ENCODE assay signal across 8 mouse cellular contexts in genomic region chr7:112680498-112681251, GRCm38 (mm10). TPM values are rescaled to one million over a fixed set of nuclear protein-coding genes. Genes with fewer than 3 reads are reported as not detected.
DNase-seq lines count a peak whose midpoint lies in the region; ATAC-seq and TF ChIP-seq lines count a peak whose summit lies in the region.

No protein-coding gene starts in this region.

- no peak for TF ChIP-seq CTCF in spleen, adult 2 months (IDR thresholded peaks at IDR 0.05; ENCODE audit: extremely low read depth, insufficient read depth, insufficient read length, insufficient replicate concordance)
- no peak for TF ChIP-seq CTCF in liver, postnatal 0 days (IDR thresholded peaks at IDR 0.05; ENCODE audit: low read depth)

- H3K9ac ChIP-seq in heart, embryonic 14.5 days (ENCODE audit: low read length): peak overlapping the region; percentile 99
- H3K9ac ChIP-seq in kidney, embryonic 16.5 days (replicated peaks; ENCODE audit: low read length): peak overlapping the region; percentile 97
- peak overlapping the region; percentile 71 for H3K9ac ChIP-seq in liver, postnatal 0 days (replicated peaks)

- H3K36me3 ChIP-seq in spleen, adult 2 months (ENCODE audit: control insufficient read depth, insufficient read depth, low read length): no peaks in the 10 kb centered on the region
- H3K36me3 ChIP-seq in embryonic facial prominence, embryonic 10.5 days (replicated peaks): no peaks in the 10 kb centered on the region
- H3K36me3 ChIP-seq in heart, embryonic 14.5 days (ENCODE audit: control insufficient read depth, insufficient read depth, low read length): no peaks in the 10 kb centered on the region
- H3K36me3 ChIP-seq in kidney, embryonic 16.5 days (ENCODE audit: insufficient read depth, low read length): no peaks in the 10 kb centered on the region
- H3K36me3 ChIP-seq in liver, postnatal 0 days (replicated peaks; ENCODE audit: insufficient read depth, low read length): no peaks in the 10 kb centered on the region

- peak overlapping the region; percentile 11; the same call in 1 of the 2 replicates for H3K27ac ChIP-seq in spleen, adult 2 months (ENCODE audit: insufficient read depth, low read length)
- peak overlapping the region; percentile 98 for H3K27ac ChIP-seq in embryonic facial prominence, embryonic 10.5 days (replicated peaks)
- peak overlapping the region; percentile 88 to 100 for H3K27ac ChIP-seq in heart, embryonic 14.5 days (replicated peaks in 1 of 2; ENCODE audit: control insufficient read depth in 1 of 2, insufficient read depth in 1 of 2, low read depth in 2 of 2, low read length in 2 of 2)
- H3K27ac ChIP-seq in kidney, embryonic 16.5 days (ENCODE audit: low read length): peak overlapping the region; percentile 82
- H3K27ac ChIP-seq in liver, postnatal 0 days (ENCODE audit: low read depth): peak overlapping the region; percentile 29; the same call in 1 of the 2 replicates

- peaks cover 2% of the 10 kb centered on the region; the same call in 1 of the 2 replicates for H3K4me1 ChIP-seq in spleen, adult 2 months (ENCODE audit: control insufficient read depth, insufficient read depth, insufficient read length)
- peaks cover 60% of the 10 kb centered on the region for H3K4me1 ChIP-seq in embryonic facial prominence, embryonic 10.5 days
- H3K4me1 ChIP-seq in heart, embryonic 14.5 days (ENCODE audit: control insufficient read depth in 2 of 2, insufficient read depth in 2 of 2, low read length in 2 of 2): peaks cover 18 to 45% of the 10 kb centered on the region in 2 experiments
- H3K4me1 ChIP-seq in kidney, embryonic 16.5 days (ENCODE audit: insufficient read depth, low read length): peaks cover 44% of the 10 kb centered on the region
- H3K4me1 ChIP-seq in liver, postnatal 0 days (ENCODE audit: insufficient read depth): no peaks in the 10 kb centered on the region

- H3K4me2 ChIP-seq in heart, embryonic 14.5 days (ENCODE audit: low read length): peak overlapping the region; percentile 79
- H3K4me2 ChIP-seq in kidney, embryonic 16.5 days (replicated peaks; ENCODE audit: low read depth, low read length): peak overlapping the region; percentile 92
- H3K4me2 ChIP-seq in liver, postnatal 0 days (ENCODE audit: low read depth, low read length): peak overlapping the region; percentile 72

- H3K27me3 ChIP-seq in spleen, adult 2 months (ENCODE audit: control insufficient read depth, insufficient read depth, low read length): peaks cover 10% of the 10 kb centered on the region
- peaks cover 17% of the 10 kb centered on the region for H3K27me3 ChIP-seq in embryonic facial prominence, embryonic 10.5 days (replicated peaks; ENCODE audit: low read depth, poor library complexity, severe bottlenecking)
- H3K27me3 ChIP-seq in heart, embryonic 14.5 days (ENCODE audit: control insufficient read depth, insufficient read depth, low read length): no peaks in the 10 kb centered on the region
- no peaks in the 10 kb centered on the region for H3K27me3 ChIP-seq in kidney, embryonic 16.5 days (ENCODE audit: insufficient read depth, low read length)
- peaks cover 27% of the 10 kb centered on the region for H3K27me3 ChIP-seq in liver, postnatal 0 days (ENCODE audit: insufficient read depth, low read length)

- no peaks in the 10 kb centered on the region for H3K9me3 ChIP-seq in embryonic facial prominence, embryonic 10.5 days
- no peaks in the 10 kb centered on the region for H3K9me3 ChIP-seq in heart, embryonic 14.5 days (ENCODE audit: control insufficient read depth, low read length)
- H3K9me3 ChIP-seq in kidney, embryonic 16.5 days (ENCODE audit: low read length): no peaks in the 10 kb centered on the region
- H3K9me3 ChIP-seq in liver, postnatal 0 days (ENCODE audit: low read length): no peaks in the 10 kb centered on the region

- no peak for DNase-seq in spleen, adult 2 months (ENCODE audit: low read depth in 1 of 2, low spot score in 2 of 2)
- DNase-seq in spleen, postnatal 4 days (ENCODE audit: low spot score in 2 of 2): no peak
- peak; percentile 64 for DNase-seq in embryonic facial prominence, embryonic 10.5 days (ENCODE audit: low spot score)
- peak; percentile 18 for DNase-seq in liver, postnatal 0 days
- DNase-seq in retina, embryonic 14.5 days (ENCODE audit: low spot score): peak; percentile 61

- 11% methylated on average over 22 of the region's 22 CpGs for WGBS in spleen, adult 2 months
- WGBS in embryonic facial prominence, embryonic 10.5 days: 1% methylated on average over 22 of the region's 22 CpGs
- WGBS in heart, embryonic 14.5 days: 1% methylated on average over 22 of the region's 22 CpGs
- under 1% methylated on average over 22 of the region's 22 CpGs for WGBS in kidney, embryonic 16.5 days
- WGBS in liver, postnatal 0 days (ENCODE audit: insufficient replicate concordance): 8% methylated on average over 22 of the region's 22 CpGs

- TF ChIP-seq EP300 in liver, postnatal 0 days (IDR thresholded peaks at IDR 0.05; ENCODE audit: low read depth): no peak

- TF ChIP-seq POLR2A in spleen, adult 2 months (IDR thresholded peaks at IDR 0.05; ENCODE audit: low read depth, low read length): no peak

- ATAC-seq in heart, embryonic 14.5 days (ENCODE audit: insufficient number of reproducible peaks, insufficient read depth, low FRiP score, low read depth): no peak
- no peak for ATAC-seq in kidney, embryonic 16.5 days (ENCODE audit: low FRiP score, low TSS enrichment)
- no peak for ATAC-seq in liver, postnatal 0 days
- no peak for ATAC-seq in erythroblast, adult 5-6 weeks (replicated peaks; ENCODE audit: low FRiP score, poor library complexity, severe bottlenecking)

- H3K4me3 ChIP-seq in spleen, adult 2 months (ENCODE audit: extremely low read depth, insufficient read depth, insufficient read length): no peak overlapping the region; the same call in 1 of the 2 replicates
- peak overlapping the region; percentile 95 for H3K4me3 ChIP-seq in embryonic facial prominence, embryonic 10.5 days
- peak overlapping the region; percentile 86 to 96 for H3K4me3 ChIP-seq in heart, embryonic 14.5 days (ENCODE audit: control insufficient read depth in 1 of 2, insufficient read depth in 1 of 2, low read depth in 1 of 2, low read length in 2 of 2)
- peak overlapping the region; percentile 84 for H3K4me3 ChIP-seq in kidney, embryonic 16.5 days (ENCODE audit: low read length)
- H3K4me3 ChIP-seq in liver, postnatal 0 days (ENCODE audit: low read depth, low read length): peak overlapping the region; percentile 64

RNA-seq across cellular contexts. Expression of gene Tead1, which starts 1.6 kb away (rescaled TPM):
- 2.7 and 3.6 TPM in 2 replicates for polyA plus RNA-seq in spleen, adult 2 months (2012; rRNA removed)
- 20.2 and 23.5 TPM in 2 replicates for polyA plus RNA-seq in embryonic facial prominence, embryonic 10.5 days (2016; fragmentation: Nextera tagmentation; extraction: Ambion mirVana)
- polyA plus RNA-seq in heart, embryonic 14.5 days (2014; fragmentation: Nextera tagmentation; extraction: Ambion mirVana): 34.0 and 40.7 TPM in 2 replicates
- 18.0 and 25.7 TPM in 2 replicates for polyA plus RNA-seq in kidney, embryonic 16.5 days (2015; fragmentation: Nextera tagmentation; extraction: Ambion mirVana)
- 1.4 and 2.1 TPM in 2 replicates for polyA plus RNA-seq in liver, postnatal 0 days (2015; fragmentation: Nextera tagmentation; extraction: Ambion mirVana)
- total RNA-seq in erythroblast, adult 5-6 weeks (2015; ENCODE audit: low replicate concordance): not detected in 2 replicates
- 0.14 TPM in 1 of 2 replicates, not detected in the other for total RNA-seq in erythroblast, adult 5-6 weeks (2017; ENCODE audit: low replicate concordance)

Comparison
In these comparisons a context has a peak if more than half of its experiments do, and no peak if none do; other contexts are left out.
1. DNase-seq: peak in embryonic facial prominence, embryonic 10.5 days (single experiment), liver, postnatal 0 days (single experiment) and retina, embryonic 14.5 days (single experiment); none in spleen, adult 2 months (0 of 2) and spleen, postnatal 4 days (0 of 2).
2. H3K27ac ChIP-seq: peak in every context shown above with its lines; median percentile 98 in embryonic facial prominence, embryonic 10.5 days; 94 in heart, embryonic 14.5 days; 82 in kidney, embryonic 16.5 days; 29 in liver, postnatal 0 days; 11 in spleen, adult 2 months.
3. Peak in every context shown above with its lines, with median percentiles within 50 percentile points of each other: H3K4me2 ChIP-seq and H3K9ac ChIP-seq.